Mouse (Mus musculus) lung, adult 2 months (tissue): Measurements from ENCODE around the gene Gpc6. TPM values are rescaled to one million over a fixed set of nuclear protein-coding genes. Genes with fewer than 3 reads are reported as not detected.

Experiments
- DNase-seq: peaks from one replicate; pipeline ENCODE4 v3.0.0; 2022
- H3K4me1 ChIP-seq: fragments of 200-500 bp; 2 replicates; pipeline ENCODE4 v1.6.1; 2011; ENCODE audit warnings: low read length; ENCODE audit not compliant: control insufficient read depth, insufficient read depth
- H3K4me3 ChIP-seq: fragments of 200-500 bp; replicated peaks from 2 replicates; pipeline ENCODE3; 2011; ENCODE audit warnings: low read depth, mild to moderate bottlenecking, control low read depth, low read length; ENCODE audit errors: extremely low read depth
- CTCF ChIP-seq: fragments of 200-500 bp; IDR thresholded peaks from 2 replicates; pipeline ENCODE4 v1.5.1; 2011; ENCODE audit warnings: mild to moderate bottlenecking, low read length, control low read depth; ENCODE audit not compliant: insufficient read depth
- POLR2A ChIP-seq: fragments of 200-500 bp; IDR thresholded peaks from 2 replicates; pipeline ENCODE4 v1.6.1; 2011; ENCODE audit warnings: low read depth, mild to moderate bottlenecking, control low read depth, low read length, borderline replicate concordance; ENCODE audit errors: extremely low read depth
- WGBS: fragments of 180-500 bp; shearing (Covaris S2); methylation state at CpG from one replicate; pipeline ENCODE4 v1.1.7; 2018; 5-methylcytosine and 5-hydroxymethylcytosine counted together
- polyA plus RNA-seq: library from polyadenylated mRNA; depleted of rRNA; stranded (reverse); fragments of >200 nt; gene quantifications from 2 replicates; pipeline ENCODE4 v1.2.3, GENCODE M21; 2012

Gene Gpc6
- polyA plus RNA-seq, 1 experiment, result 2.4 TPM

- TF ChIP-seq CTCF (no peak), POLR2A (no peak)
- Histone ChIP-seq H3K4me1 (no peaks in the 10 kb centered on the region), H3K4me3 (no peak overlapping the region)
- 77% methylated on average over 8 of the region's 8 CpGs for WGBS
- no peak for DNase-seq
These were observed 1088.1 kb downstream of the Gpc6 start for GRCm38 (mm10) chr14:118013237-118013636.

DNA sequence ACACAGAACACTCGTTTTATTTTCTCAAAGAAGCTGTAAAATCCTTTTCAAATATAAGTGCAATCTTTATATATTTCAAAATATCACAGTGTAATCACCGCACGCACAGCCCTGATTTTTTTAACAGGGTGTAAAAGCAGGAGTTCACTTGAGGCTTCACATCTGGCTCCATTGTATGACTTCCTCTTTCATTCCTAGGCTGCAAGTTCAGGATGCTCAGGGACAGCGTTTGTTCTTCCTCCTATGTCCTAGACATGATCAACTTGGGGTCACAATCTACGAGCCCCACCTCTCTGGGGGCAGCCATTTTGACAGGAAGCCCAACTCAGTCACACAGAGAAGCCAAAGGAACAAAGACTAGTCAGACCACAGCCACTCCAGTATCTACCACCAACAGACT is 1094.2 kb downstream of the Gpc6 start:
- H3K4me1 ChIP-seq, result no peaks in the 10 kb centered on the region
- no peak for DNase-seq
- no peak overlapping the region for H3K4me3 ChIP-seq
- WGBS, result 51% methylated on average over 5 of the region's 5 CpGs
- TF ChIP-seq CTCF (no peak), POLR2A (no peak)

DNA sequence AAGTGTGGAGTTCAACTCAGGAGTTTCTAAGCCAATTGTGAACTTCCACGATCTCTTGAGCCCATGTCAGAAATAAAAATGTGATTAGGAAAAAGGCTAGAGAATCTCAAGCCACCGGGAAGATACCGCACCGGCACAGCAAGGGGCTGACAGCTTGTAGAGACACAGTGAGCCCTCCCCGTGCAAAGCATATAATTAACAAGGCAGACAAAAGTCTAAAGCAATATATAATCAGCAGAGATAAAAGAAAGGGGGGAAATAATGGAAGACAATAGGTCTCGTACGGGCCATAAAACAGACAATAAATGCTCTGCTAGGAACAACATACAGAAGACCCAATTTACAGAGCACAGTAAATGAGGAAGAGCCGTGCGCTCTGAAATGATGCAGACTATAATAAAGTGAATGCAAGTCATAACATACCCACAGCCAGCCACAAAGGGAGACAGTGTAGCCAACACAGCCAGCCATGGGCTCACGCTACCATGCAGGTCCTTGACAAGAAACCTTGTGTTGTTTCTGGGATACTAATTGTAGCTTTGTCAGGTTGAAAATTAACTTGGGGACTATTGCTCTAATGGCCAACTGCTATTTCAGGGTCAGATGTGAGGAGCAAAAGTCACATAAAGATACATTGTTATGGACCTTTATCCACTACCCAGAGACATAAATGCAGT is 1096.9 kb downstream of the Gpc6 start:
- 82% methylated on average over 10 of the region's 10 CpGs for WGBS
- Histone ChIP-seq H3K4me1 (no peaks in the 10 kb centered on the region), H3K4me3 (no peak overlapping the region)
- DNase-seq, result no peak
- TF ChIP-seq POLR2A, result no peak
- TF ChIP-seq CTCF, result no peak
